Mouse (Mus musculus) liver, embryonic 12.5 days (tissue): ENCODE data around the gene Acot13. TPM values are rescaled to one million over a fixed set of nuclear protein-coding genes. Genes with fewer than 3 reads are reported as not detected.

Experiments used
- ATAC-seq: fragments of 200-750 bp; cut with Nextera tagmentation; 2 replicates; pipeline ENCODE4 v1.8.0; 2017; ENCODE audit warnings: moderate number of reproducible peaks, mild to moderate bottlenecking, moderate library complexity
- H3K27ac ChIP-seq: fragments of 300-500 bp; sonication (generic); 2 replicates; pipeline ENCODE4 v1.5.1; 2016; ENCODE audit warnings: mild to moderate bottlenecking
- H3K27me3 ChIP-seq: fragments of 300-500 bp; sonication (generic); replicated peaks from 2 replicates; pipeline ENCODE4 v1.6.1; 2016; ENCODE audit warnings: mild to moderate bottlenecking, moderate library complexity
- H3K36me3 ChIP-seq: fragments of 300-500 bp; sonication (generic); 2 replicates; pipeline ENCODE4 v1.6.1; 2016; ENCODE audit warnings: mild to moderate bottlenecking, moderate library complexity
- H3K4me1 ChIP-seq: fragments of 300-500 bp; sonication (generic); 2 replicates; pipeline ENCODE4 v1.6.1; 2016
- H3K4me2 ChIP-seq: fragments of 300-500 bp; sonication (generic); 2 replicates; pipeline ENCODE4 v1.6.1; 2016; ENCODE audit warnings: mild to moderate bottlenecking, moderate library complexity
- H3K4me3 ChIP-seq: fragments of 300-500 bp; sonication (generic); 2 replicates; pipeline ENCODE4 v1.5.1; 2016; ENCODE audit warnings: mild to moderate bottlenecking, moderate library complexity
- H3K9ac ChIP-seq: fragments of 300-500 bp; sonication (generic); 2 replicates; pipeline ENCODE4 v1.6.1; 2016; ENCODE audit warnings: mild to moderate bottlenecking, moderate library complexity
- H3K9me3 ChIP-seq: fragments of 300-500 bp; sonication (generic); replicated peaks from 2 replicates; pipeline ENCODE4 v1.6.1; 2016; ENCODE audit warnings: mild to moderate bottlenecking, moderate library complexity
- WGBS: fragments of 180-500 bp; shearing (Covaris S2); methylation state at CpG from one replicate; pipeline ENCODE4 v1.1.7; 2016; ENCODE audit not compliant: insufficient replicate concordance; 5-methylcytosine and 5-hydroxymethylcytosine counted together
- polyA plus RNA-seq: library from polyadenylated mRNA; unstranded; fragments of >200 nt; fragmentation: Nextera tagmentation; extraction: Ambion mirVana; gene quantifications from 2 replicates; pipeline ENCODE4 v1.2.1, GENCODE M21; 2016

The Acot13 gene
- polyA plus RNA-seq, 1 experiment from 2014 or later: 61.2 TPM

- Histone ChIP-seq H3K36me3 (peaks cover 20% of the 10 kb centered on the region), H3K9ac (peak overlapping the region; percentile 100), H3K9me3 (no peaks in the 10 kb centered on the region), H3K4me3 (peak overlapping the region; percentile 97), H3K27ac (peak overlapping the region; percentile 100), H3K27me3 (no peaks in the 10 kb centered on the region; the same call in 1 of the 2 replicates), H3K4me1 (peaks cover 31% of the 10 kb centered on the region), H3K4me2 (peak overlapping the region; percentile 90)
- WGBS: under 1% methylated on average over 42 of the region's 42 CpGs
- ATAC-seq: peak; percentile 95
Measured at GRCm38 (mm10) chr13:24800674-24801307, 30.5 kb downstream of the Acot13 start.

GRCm38 (mm10) chr13:24799925-24800673 is 31.2 kb downstream of the Acot13 start:
- H3K9me3 ChIP-seq: no peaks in the 10 kb centered on the region
- H3K4me2 ChIP-seq: peak overlapping the region; percentile 90
- H3K27ac ChIP-seq: peak overlapping the region; percentile 100
- under 1% methylated on average over 31 of the region's 31 CpGs for WGBS
- peak overlapping the region; percentile 97 for H3K4me3 ChIP-seq
- peak; percentile 16 for ATAC-seq
- peaks cover 25% of the 10 kb centered on the region for H3K4me1 ChIP-seq
- no peaks in the 10 kb centered on the region; the same call in 1 of the 2 replicates for H3K27me3 ChIP-seq
- peaks cover 13% of the 10 kb centered on the region for H3K36me3 ChIP-seq
- H3K9ac ChIP-seq: peak overlapping the region; percentile 100

GRCm38 (mm10) chr13:24799378-24799777 is 32.0 kb downstream of the Acot13 start:
- H3K27me3 ChIP-seq: no peaks in the 10 kb centered on the region; the same call in 1 of the 2 replicates
- H3K9me3 ChIP-seq: no peaks in the 10 kb centered on the region
- peak overlapping the region; percentile 100 for H3K9ac ChIP-seq
- H3K27ac ChIP-seq: peak overlapping the region; percentile 100
- peak overlapping the region; percentile 97 for H3K4me3 ChIP-seq
- H3K4me2 ChIP-seq: peak overlapping the region; percentile 90
- 78% methylated on average over 5 of the region's 5 CpGs for WGBS
- H3K4me1 ChIP-seq: peaks cover 20% of the 10 kb centered on the region
- no peak for ATAC-seq
- H3K36me3 ChIP-seq: 0 out of 2 replicates have a peak, but pooled peaks cover 8% of the 10 kb centered on the region

DNA sequence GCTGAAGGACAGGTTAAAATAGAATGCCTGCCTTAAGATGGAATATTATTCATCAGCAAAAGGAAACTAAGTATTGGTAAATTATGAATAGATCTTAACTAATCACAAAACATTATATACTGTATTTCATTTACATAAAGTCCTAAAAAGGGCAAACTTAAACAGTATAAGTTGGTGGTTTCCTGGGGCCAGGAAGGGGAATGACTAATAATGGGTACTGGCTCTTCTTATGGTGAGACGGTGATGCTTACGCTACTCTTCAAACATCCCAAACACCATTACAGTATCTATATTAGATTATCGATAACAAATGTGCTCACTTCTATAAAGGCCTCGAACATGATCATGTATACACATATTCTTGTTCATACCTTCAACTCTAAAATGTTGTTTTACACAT is 32.7 kb downstream of the Acot13 start:
- no peak for ATAC-seq
- WGBS: 93% methylated on average over 4 of the region's 4 CpGs

GRCm38 (mm10) chr13:24792411-24793045 is 38.8 kb downstream of the Acot13 start:
- H3K27ac ChIP-seq: peak overlapping the region; percentile 5; the same call in 1 of the 2 replicates

More for the DNA sequence above, 32.7 kb downstream of the Acot13 start:
- Histone ChIP-seq H3K27me3 (no peaks in the 10 kb centered on the region; the same call in 1 of the 2 replicates), H3K4me2 (no peak overlapping the region), H3K36me3 (0 out of 2 replicates have a peak, but pooled peaks cover 4% of the 10 kb centered on the region), H3K27ac (no peak overlapping the region), H3K9me3 (no peaks in the 10 kb centered on the region), H3K4me3 (no peak overlapping the region), H3K9ac (no peak overlapping the region), H3K4me1 (peaks cover 15% of the 10 kb centered on the region)

DNA sequence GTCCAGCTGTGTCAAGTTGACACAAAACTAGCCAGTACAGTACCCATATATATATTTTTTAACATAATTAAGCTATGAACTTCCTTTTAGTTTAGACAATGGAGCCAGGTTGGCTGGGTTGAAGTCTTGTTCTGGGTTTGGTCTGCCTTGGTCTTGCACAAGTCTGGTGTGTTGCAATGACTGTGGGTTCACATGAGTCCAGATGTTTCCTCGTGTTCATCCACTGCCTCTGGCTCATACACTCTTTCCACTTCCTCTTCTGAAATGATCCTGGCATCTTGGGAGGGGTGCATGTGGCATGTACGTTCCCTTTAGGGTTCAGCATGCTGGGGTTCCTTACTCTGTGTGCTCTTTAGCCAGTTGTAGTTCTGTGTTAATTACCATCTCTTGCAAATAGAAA is 40.0 kb downstream of the Acot13 start:
- Histone ChIP-seq H3K27me3 (no peaks in the 10 kb centered on the region), H3K4me3 (no peak overlapping the region), H3K36me3 (no peaks in the 10 kb centered on the region), H3K27ac (no peak overlapping the region), H3K4me1 (no peaks in the 10 kb centered on the region), H3K4me2 (no peak overlapping the region), H3K9ac (no peak overlapping the region), H3K9me3 (no peaks in the 10 kb centered on the region)
- 23% methylated on average over 2 of the region's 2 CpGs for WGBS
- ATAC-seq: peak; percentile 42; the same call in 1 of the 2 replicates

More at GRCm38 (mm10) chr13:24792411-24793045, 38.8 kb downstream of the Acot13 start:
- H3K4me2 ChIP-seq: no peak overlapping the region
- no peaks in the 10 kb centered on the region for H3K4me1 ChIP-seq
- no peaks in the 10 kb centered on the region for H3K9me3 ChIP-seq
- 69% methylated on average over 9 of the region's 9 CpGs for WGBS
- no peaks in the 10 kb centered on the region for H3K36me3 ChIP-seq
- no peak for ATAC-seq
- no peaks in the 10 kb centered on the region; the same call in 1 of the 2 replicates for H3K27me3 ChIP-seq
- no peak overlapping the region for H3K9ac ChIP-seq
- no peak overlapping the region for H3K4me3 ChIP-seq

- H3K27me3 ChIP-seq: no peaks in the 10 kb centered on the region
- H3K36me3 ChIP-seq: no peaks in the 10 kb centered on the region
- no peaks in the 10 kb centered on the region for H3K4me1 ChIP-seq
- ATAC-seq: no peak
- no peaks in the 10 kb centered on the region for H3K9me3 ChIP-seq
- no peak overlapping the region for H3K27ac ChIP-seq
- no peak overlapping the region for H3K9ac ChIP-seq
- H3K4me2 ChIP-seq: no peak overlapping the region
- whole genome bisulfite sequencing: 77% methylated on average over 5 of the region's 5 CpGs
- no peak overlapping the region for H3K4me3 ChIP-seq
Measured at GRCm38 (mm10) chr13:24787477-24787876, 43.9 kb downstream of the Acot13 start.

- no peak overlapping the region for H3K9ac ChIP-seq
- H3K4me3 ChIP-seq: no peak overlapping the region
- 52% methylated on average over 11 of the region's 11 CpGs for WGBS
- no peaks in the 10 kb centered on the region for H3K27me3 ChIP-seq
- H3K36me3 ChIP-seq: no peaks in the 10 kb centered on the region
- no peak for ATAC-seq
- H3K27ac ChIP-seq: no peak overlapping the region
- no peaks in the 10 kb centered on the region for H3K9me3 ChIP-seq
- no peak overlapping the region for H3K4me2 ChIP-seq
- H3K4me1 ChIP-seq: no peaks in the 10 kb centered on the region
Measured at GRCm38 (mm10) chr13:24786014-24786490, 45.3 kb downstream of the Acot13 start.

DNA sequence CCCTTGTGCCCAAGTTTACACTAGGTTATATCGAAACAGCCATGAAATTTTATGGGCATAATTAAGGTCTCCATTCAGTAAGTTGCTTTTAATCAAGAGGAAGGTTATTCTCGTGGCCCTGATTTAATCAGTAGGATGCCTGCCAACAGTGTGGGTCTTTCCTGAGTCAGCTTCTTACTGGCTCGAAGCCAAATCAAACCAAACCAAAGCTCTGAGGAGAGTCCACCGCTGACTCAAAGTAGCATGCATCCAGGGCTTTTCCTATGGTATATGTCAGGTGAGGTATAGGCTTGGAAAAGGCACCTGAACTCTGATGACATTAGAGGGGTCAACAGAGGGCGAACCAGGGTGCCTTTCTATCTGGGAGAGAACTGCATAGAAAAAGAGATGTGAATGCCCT is 49.4 kb downstream of the Acot13 start:
- H3K27ac ChIP-seq: no peak overlapping the region
- no peak overlapping the region for H3K4me3 ChIP-seq
- H3K9ac ChIP-seq: no peak overlapping the region
- H3K36me3 ChIP-seq: no peaks in the 10 kb centered on the region
- H3K9me3 ChIP-seq: no peaks in the 10 kb centered on the region
- H3K27me3 ChIP-seq: no peaks in the 10 kb centered on the region
- no peak overlapping the region for H3K4me2 ChIP-seq
- no peaks in the 10 kb centered on the region for H3K4me1 ChIP-seq
- WGBS: 53% methylated on average over 5 of the region's 5 CpGs
- ATAC-seq: no peak

DNA sequence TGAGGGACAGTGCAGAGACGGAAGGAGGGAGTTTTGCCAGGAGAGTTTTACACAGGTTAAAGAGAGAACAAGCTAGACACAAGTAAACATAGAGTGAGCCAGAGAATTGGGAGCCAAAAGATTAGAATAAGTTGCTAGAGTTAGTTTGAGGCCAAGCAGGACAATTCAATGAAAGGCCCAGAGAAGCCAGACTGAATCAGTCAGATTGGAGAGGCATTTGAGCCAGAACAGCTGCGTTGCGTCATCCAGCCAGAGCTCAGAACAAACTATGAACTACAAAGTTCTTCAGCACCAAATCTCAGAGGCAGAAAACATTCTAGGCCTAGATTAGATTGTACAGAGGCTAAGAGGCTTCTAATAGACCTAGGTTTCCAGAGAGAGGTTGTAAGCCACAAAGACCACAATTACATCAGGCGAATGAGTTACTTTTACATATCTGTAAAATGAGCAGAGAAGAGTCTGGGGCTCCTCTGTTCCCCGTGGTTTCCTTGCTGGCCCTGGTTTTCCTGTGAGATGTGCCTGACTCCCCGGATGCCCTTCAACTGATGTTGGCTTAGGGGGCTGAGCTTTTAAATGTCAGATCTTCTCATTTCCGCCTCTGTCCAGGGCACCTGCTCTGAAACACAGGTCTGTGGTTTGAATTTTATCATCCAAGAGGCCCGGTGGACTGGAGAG is 52.5 kb downstream of the Acot13 start:
- no peaks in the 10 kb centered on the region for H3K36me3 ChIP-seq
- H3K4me3 ChIP-seq: no peak overlapping the region
- H3K27me3 ChIP-seq: no peaks in the 10 kb centered on the region
- no peak overlapping the region for H3K27ac ChIP-seq
- no peak for ATAC-seq
- no peak overlapping the region for H3K4me2 ChIP-seq
- H3K9me3 ChIP-seq: no peaks in the 10 kb centered on the region
- 55% methylated on average over 8 of the region's 8 CpGs for WGBS
- no peak overlapping the region for H3K9ac ChIP-seq
- H3K4me1 ChIP-seq: 0 out of 2 replicates have a peak, but pooled peaks cover 3% of the 10 kb centered on the region

- no peak overlapping the region for H3K4me2 ChIP-seq
- H3K27ac ChIP-seq: no peak overlapping the region
- WGBS: 60% methylated on average over 2 of the region's 2 CpGs
- H3K27me3 ChIP-seq: no peaks in the 10 kb centered on the region
- no peak overlapping the region for H3K4me3 ChIP-seq
- 0 out of 2 replicates have a peak, but pooled peaks cover 3% of the 10 kb centered on the region for H3K4me1 ChIP-seq
- H3K9ac ChIP-seq: no peak overlapping the region
- ATAC-seq: no peak
- H3K9me3 ChIP-seq: no peaks in the 10 kb centered on the region
- H3K36me3 ChIP-seq: no peaks in the 10 kb centered on the region
Measured at GRCm38 (mm10) chr13:24778026-24778425, 53.3 kb downstream of the Acot13 start.
